Mouse (Mus musculus) olfactory bulb, adult 2 months (tissue): Measurements from ENCODE around the gene Rassf4.

Experiments used
- CTCF ChIP-seq: fragments of 200-500 bp; IDR thresholded peaks from 2 replicates; pipeline ENCODE4 v1.5.1; 2012; ENCODE audit warnings: low read depth, mild to moderate bottlenecking, low read length, moderate library complexity; ENCODE audit not compliant: insufficient read depth
- POLR2A ChIP-seq: fragments of 200-500 bp; IDR thresholded peaks from 2 replicates; pipeline ENCODE4 v1.6.1; 2012; ENCODE audit warnings: mild to moderate bottlenecking, low read depth, low read length, moderate library complexity; ENCODE audit not compliant: insufficient read depth

GRCm38 (mm10) chr6:116628095-116628494, 45.7 kb downstream of the Rassf4 start:
- TF ChIP-seq CTCF: no peak
- TF ChIP-seq POLR2A: no peak
